Mouse (Mus musculus): ENCODE data around the gene Adamtsl1.

DNA sequence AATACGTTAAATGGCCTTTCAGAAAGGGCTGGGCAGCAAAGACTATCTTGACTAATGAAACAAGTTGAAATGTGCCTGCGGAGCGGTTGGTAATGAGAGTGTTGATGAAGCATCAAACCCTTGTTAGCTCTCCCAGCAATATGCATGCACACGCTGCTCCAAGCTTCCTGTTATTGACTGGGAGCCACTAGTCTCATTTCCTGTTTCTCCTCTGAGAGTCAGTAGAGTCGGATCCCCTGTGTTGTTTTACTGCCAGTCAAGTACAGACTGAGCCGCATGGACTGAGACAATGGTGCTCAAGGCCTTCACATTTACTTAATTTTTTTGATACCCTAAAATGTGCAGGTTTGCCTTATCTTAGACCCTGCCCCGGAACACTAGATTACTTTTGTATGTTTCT lies 77.1 kb downstream of the Adamtsl1 start:
- TF ChIP-seq POLR2A (IDR thresholded peaks at IDR 0.05; ENCODE audit: control insufficient read depth, extremely low read depth, insufficient read depth, low read length, poor library complexity) (no peak), CTCF (IDR thresholded peaks at IDR 0.05; ENCODE audit: borderline replicate concordance, control insufficient read depth, extremely low read depth, insufficient read depth, low read length, poor library complexity) (no peak)

Measured in thymus, adult 2 months (tissue).